Mouse (Mus musculus): ENCODE data around the gene Asb17. TPM values are rescaled to one million over a fixed set of nuclear protein-coding genes. Genes with fewer than 3 reads are reported as not detected.
A peak's percentile ranks its signal among the peaks of the same experiment; 100 is the strongest.
"Not testable (repeated sequence)": the region's sequence is repeated elsewhere in the genome, so short reads cannot be mapped to it uniquely, and the experiment has no call there.

The Asb17 gene
- polyA plus RNA-seq, 1 experiment from 2014 or later, result not detected

DNA sequence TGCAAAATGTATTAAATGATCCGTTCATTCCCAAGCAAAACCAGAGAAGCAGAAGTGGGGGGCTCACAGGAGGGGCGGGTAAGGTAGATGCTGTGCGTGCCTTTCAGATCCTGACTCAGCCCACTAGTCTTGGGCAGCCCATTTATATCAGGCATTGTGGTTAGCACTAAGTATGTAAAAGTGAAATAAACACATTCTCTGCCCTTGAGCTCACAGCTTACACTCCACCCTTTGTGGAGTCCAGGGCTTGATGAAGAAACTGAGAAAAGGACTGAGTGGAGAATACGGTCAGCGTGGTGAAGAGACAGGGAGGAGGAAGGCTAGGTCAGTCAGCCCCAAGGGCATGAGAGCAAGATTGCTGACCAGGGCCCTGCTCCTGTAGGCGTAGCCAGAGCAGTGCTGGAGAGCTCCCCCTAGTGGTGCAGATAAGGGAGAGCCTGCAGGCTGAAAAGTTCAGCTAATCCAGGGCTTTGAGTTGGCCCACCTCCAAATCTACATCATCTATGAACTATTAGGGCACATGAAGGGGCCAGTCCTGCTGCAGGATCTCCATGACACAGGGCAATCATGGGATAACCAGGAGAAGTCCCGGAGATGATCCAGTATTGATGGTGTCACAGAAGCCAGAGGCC, 8.4 kb upstream of the Asb17 start:
- Histone ChIP-seq H3K36me3 (replicated peaks) (no peaks in the 10 kb centered on the region), H3K4me1 (no peaks in the 10 kb centered on the region), H3K27me3 (peaks cover 3% of the 10 kb centered on the region; the same call in 1 of the 2 replicates), H3K9me3 (no peaks in the 10 kb centered on the region), H3K4me2 (no peak overlapping the region), H3K9ac (no peak overlapping the region), H3K27ac (no peak overlapping the region), H3K4me3 (replicated peaks) (no peak overlapping the region)
- 63% methylated on average over 7 of the region's 7 CpGs for WGBS
- peak; percentile 60; the same call in 1 of the 2 replicates for ATAC-seq (ENCODE audit: low FRiP score)

DNA sequence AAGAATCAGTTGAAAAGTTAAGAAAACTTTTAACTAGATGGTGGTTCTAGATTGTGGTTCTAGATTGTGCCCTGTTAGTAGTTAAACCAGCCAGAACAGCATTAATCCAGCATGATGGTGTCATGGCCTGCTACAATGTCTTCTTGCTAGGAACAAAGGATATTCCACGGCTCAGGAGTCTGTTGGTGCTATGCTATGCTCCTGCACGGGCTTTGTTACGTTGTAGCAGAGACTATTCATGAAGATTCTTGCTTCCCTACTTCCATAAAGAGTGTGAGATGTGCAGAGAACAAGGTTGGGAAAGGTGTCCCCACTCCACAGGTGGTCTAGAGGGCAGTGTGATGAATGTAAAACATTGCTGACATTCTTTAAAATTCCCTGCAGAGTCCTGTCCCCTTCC, 7.7 kb upstream of the Asb17 start:
- Histone ChIP-seq H3K27ac (no peak overlapping the region), H3K9me3 (no peaks in the 10 kb centered on the region), H3K27me3 (peaks cover 3% of the 10 kb centered on the region; the same call in 1 of the 2 replicates), H3K36me3 (replicated peaks) (no peaks in the 10 kb centered on the region), H3K9ac (no peak overlapping the region), H3K4me2 (no peak overlapping the region), H3K4me1 (no peaks in the 10 kb centered on the region), H3K4me3 (replicated peaks) (no peak overlapping the region)
- no peak for ATAC-seq (ENCODE audit: low FRiP score)
- 82% methylated on average over 3 of the region's 3 CpGs for WGBS

DNA sequence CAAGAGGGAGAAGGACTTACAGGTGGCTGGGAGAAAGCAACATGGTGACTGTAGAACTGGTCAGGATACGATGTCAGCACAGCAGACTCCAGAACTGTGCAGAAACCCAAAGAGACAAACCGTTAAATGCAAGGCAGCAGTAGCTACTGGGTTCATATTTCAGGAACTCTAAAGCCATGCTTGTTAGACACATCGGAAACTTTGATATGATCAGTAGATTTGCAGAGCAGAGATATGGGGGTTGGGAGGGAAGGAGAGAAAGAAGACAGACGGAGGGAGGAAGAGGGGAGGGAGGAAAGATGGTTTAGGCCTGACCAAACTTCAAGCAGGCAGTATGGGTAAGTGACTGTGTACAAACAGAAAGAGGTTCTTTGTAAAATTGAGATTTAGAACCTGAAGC, 6.4 kb upstream of the Asb17 start:
- Histone ChIP-seq H3K36me3 (replicated peaks) (no peaks in the 10 kb centered on the region), H3K4me1 (no peaks in the 10 kb centered on the region), H3K27me3 (no peaks in the 10 kb centered on the region), H3K4me3 (replicated peaks) (no peak overlapping the region), H3K27ac (no peak overlapping the region), H3K9me3 (no peaks in the 10 kb centered on the region), H3K9ac (no peak overlapping the region), H3K4me2 (no peak overlapping the region)
- no peak for ATAC-seq (ENCODE audit: low FRiP score)
- 79% methylated on average over 4 of the region's 4 CpGs for WGBS

DNA sequence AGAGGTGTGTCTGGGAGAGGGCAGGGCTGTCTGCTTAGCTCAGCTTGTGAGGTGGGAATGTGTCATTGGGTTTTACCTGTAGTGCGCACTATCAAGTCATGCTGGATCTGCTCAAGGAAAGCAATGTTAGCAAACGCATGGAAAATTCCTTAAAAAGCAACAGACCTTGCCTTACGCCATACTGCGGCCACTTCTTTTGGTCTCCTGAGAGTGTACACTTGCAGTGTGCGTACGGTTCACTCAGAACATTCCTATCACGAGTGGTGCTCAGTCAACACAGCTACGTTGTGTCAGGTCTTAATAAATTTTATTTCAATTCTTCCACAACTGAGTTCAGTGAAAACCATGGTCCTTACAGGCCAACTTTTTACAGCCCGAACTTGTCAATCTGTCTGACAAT, 748 bp downstream of the Asb17 start:
- H3K27ac ChIP-seq, result no peak overlapping the region
- no peak overlapping the region for H3K4me2 ChIP-seq
- peaks cover 3% of the 10 kb centered on the region; the same call in 1 of the 2 replicates for H3K4me1 ChIP-seq
- H3K9me3 ChIP-seq, result no peaks in the 10 kb centered on the region
- no peak overlapping the region for H3K9ac ChIP-seq
- no peak for ATAC-seq (ENCODE audit: low FRiP score)
- H3K36me3 ChIP-seq (replicated peaks), result no peaks in the 10 kb centered on the region
- WGBS, result 96% methylated on average over 9 of the region's 9 CpGs
- H3K4me3 ChIP-seq (replicated peaks), result no peak overlapping the region
- peaks cover 5% of the 10 kb centered on the region; the same call in 1 of the 2 replicates for H3K27me3 ChIP-seq

DNA sequence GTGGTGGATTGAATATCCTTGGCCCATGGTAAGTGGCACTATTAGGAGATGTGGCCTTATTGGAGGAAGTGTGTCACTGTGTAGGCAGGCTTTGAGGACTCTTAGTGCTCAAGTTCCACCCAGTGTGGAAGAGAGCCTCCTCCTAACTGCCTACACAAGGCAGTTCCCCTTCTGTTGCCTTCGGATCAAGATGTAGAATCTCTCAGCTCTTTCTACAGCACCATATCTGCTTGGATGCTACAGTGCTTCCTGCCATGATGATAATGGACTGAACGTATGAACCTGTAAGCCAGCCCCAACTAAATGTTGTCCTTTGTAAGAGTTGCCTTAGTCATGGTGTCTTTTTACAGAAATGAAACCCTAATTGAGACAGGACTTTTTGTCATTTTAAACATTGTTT, 1.5 kb downstream of the Asb17 start:
- Histone ChIP-seq H3K27me3 (peaks cover 5% of the 10 kb centered on the region; the same call in 1 of the 2 replicates), H3K27ac (no peak overlapping the region), H3K9ac (no peak overlapping the region), H3K4me3 (replicated peaks) (no peak overlapping the region), H3K36me3 (replicated peaks) (no peaks in the 10 kb centered on the region), H3K4me1 (peaks cover 4% of the 10 kb centered on the region; the same call in 1 of the 2 replicates), H3K4me2 (no peak overlapping the region), H3K9me3 (no peaks in the 10 kb centered on the region)
- WGBS, result 91% methylated on average over 2 of the region's 2 CpGs
- ATAC-seq (ENCODE audit: low FRiP score), result no peak

DNA sequence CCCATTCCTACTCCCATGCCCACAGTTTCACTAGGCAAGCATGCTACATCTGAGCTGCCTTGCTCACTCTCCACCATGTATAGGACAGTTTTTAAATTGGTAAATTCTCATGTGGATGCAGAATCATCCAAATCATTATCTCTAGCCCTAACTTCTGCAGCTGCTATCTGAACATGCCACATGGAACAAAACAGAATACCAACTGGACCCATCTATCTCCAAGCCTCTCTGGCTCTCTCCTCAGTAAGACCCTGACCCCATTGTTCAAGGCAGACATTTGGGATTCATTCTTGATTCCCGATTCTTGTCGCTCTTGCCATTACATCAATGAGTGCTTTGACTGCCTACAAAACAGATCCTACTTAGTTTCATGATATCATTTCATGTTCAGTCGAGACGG, 2.1 kb downstream of the Asb17 start:
- no peak for ATAC-seq (ENCODE audit: low FRiP score)
- Histone ChIP-seq H3K4me3 (replicated peaks) (no peak overlapping the region), H3K4me1 (peaks cover 4% of the 10 kb centered on the region; the same call in 1 of the 2 replicates), H3K9ac (no peak overlapping the region), H3K36me3 (replicated peaks) (no peaks in the 10 kb centered on the region), H3K27me3 (peaks cover 5% of the 10 kb centered on the region; the same call in 1 of the 2 replicates), H3K9me3 (no peaks in the 10 kb centered on the region), H3K27ac (no peak overlapping the region), H3K4me2 (no peak overlapping the region)
- WGBS, result 96% methylated on average over 4 of the region's 4 CpGs

DNA sequence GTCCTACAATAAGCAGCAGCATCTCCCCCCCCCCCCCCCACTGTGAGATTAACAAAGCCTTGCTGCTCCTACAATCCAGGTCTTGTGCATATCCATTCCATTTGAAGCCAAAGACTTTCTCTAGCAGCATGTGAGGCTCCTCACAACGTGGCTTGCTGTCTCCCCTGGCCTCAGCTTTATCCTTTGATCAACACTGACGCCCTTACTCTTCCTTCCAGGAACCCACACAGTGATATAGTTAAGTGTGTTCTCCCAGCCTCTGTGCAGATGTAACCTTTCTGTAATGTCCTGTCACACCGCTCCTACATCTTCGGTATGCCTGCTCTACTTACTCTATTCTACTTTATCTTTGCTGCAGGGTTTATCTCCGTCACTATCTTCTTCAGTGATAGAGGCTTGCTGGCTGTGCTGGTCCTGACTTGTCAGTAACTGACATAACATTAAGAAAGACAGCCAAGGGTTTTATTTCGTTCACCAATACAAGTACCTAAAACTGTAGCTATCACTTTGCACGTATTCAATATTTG, 3.3 kb downstream of the Asb17 start:
- no peak overlapping the region for H3K4me2 ChIP-seq
- no peak overlapping the region for H3K4me3 ChIP-seq (replicated peaks)
- no peak overlapping the region for H3K9ac ChIP-seq
- H3K27me3 ChIP-seq, result peaks cover 5% of the 10 kb centered on the region; the same call in 1 of the 2 replicates
- H3K36me3 ChIP-seq (replicated peaks), result no peaks in the 10 kb centered on the region
- no peaks in the 10 kb centered on the region for H3K9me3 ChIP-seq
- ATAC-seq (ENCODE audit: low FRiP score), result no peak
- H3K4me1 ChIP-seq, result peaks cover 4% of the 10 kb centered on the region; the same call in 1 of the 2 replicates
- WGBS, result 82% methylated on average over 7 of the region's 7 CpGs
- H3K27ac ChIP-seq, result no peak overlapping the region

DNA sequence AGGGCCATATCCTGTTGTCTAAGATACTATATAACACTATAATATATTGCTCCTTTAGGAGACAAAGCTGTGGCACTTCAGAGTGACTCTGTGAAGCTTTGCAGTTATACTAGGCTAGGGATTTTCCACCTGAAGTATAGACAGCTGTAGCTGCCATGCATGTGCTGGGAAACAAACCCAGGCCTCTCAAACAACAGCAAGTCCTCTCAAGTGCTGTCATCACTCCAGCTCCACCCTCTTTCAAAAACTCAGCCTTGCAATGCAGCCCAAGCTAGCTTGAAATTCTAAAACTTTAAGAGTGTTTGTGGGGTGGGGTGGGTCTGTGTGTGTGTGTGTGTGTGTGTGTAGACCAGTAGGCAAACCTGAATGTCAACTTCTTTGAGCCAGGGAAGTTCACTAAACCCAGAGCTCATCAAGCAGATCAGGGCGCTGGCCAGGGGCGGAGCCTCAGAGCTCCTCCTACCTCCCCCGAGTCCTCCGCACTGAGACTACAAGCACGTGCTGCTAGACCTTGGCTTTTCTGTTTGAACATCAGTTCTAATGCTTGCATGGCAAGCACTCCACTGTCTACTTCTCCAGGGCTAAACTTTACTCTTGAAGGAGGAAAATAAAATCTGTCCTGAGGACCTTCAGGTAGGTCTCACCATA, 5.5 kb downstream of the Asb17 start:
- Histone ChIP-seq H3K4me1 (peaks cover 4% of the 10 kb centered on the region; the same call in 1 of the 2 replicates), H3K27ac (no peak overlapping the region), H3K27me3 (peaks cover 5% of the 10 kb centered on the region; the same call in 1 of the 2 replicates), H3K4me2 (no peak overlapping the region; the same call in 1 of the 2 replicates), H3K4me3 (replicated peaks) (no peak overlapping the region), H3K9ac (no peak overlapping the region), H3K36me3 (replicated peaks) (no peaks in the 10 kb centered on the region), H3K9me3 (no peaks in the 10 kb centered on the region)
- WGBS, result 11% methylated on average over 5 of the region's 5 CpGs
- ATAC-seq (ENCODE audit: low FRiP score), result 0 out of 2 replicates have a peak, but pooled peaks have one; percentile 49

DNA sequence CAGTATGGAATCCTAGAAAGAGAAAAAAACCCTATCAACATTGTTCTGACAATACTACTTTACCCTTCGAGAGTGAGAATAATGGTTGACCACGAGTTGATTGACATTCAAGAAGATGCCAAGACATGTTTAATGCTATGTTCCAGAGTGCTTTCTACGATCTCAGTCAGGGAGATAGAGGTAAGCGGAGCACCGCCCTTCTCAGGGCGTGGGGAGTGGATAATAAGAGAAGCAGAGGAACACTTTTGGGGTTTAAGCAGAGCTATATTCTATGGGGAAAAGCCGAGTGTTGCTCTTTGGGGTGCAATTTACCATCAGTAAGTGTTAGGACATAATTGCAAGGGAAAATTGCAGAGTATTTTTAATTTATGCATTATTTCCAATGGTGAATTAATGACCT, 6.8 kb downstream of the Asb17 start:
- H3K9ac ChIP-seq, result no peak overlapping the region
- H3K9me3 ChIP-seq, result no peaks in the 10 kb centered on the region
- 89% methylated on average over 7 of the region's 7 CpGs for WGBS
- H3K27ac ChIP-seq, result no peak overlapping the region
- H3K4me2 ChIP-seq, result no peak overlapping the region
- no peak for ATAC-seq (ENCODE audit: low FRiP score)
- H3K4me3 ChIP-seq (replicated peaks), result no peak overlapping the region
- peaks cover 5% of the 10 kb centered on the region; the same call in 1 of the 2 replicates for H3K27me3 ChIP-seq
- H3K4me1 ChIP-seq, result peaks cover 4% of the 10 kb centered on the region; the same call in 1 of the 2 replicates
- no peaks in the 10 kb centered on the region for H3K36me3 ChIP-seq (replicated peaks)

DNA sequence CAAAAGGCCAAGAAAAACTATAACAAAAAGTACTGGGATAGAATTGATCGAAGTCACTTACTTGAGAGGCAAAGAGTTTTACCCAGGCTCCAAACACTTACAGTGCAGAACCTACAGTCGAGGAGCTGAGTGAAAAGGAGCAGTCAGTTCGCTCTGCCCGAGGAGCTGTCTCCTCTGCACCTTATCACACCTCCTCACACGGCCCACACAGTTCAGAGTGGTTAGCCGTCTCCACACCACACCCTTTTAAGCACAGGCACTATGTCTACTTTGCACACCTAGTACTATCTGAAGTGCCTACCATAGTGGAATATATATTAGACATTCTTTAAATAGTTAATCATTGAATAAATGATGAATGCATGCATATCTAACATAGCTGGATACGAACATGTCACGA, 8.3 kb downstream of the Asb17 start:
- Histone ChIP-seq H3K9ac (no peak overlapping the region), H3K36me3 (replicated peaks) (no peaks in the 10 kb centered on the region), H3K27me3 (peaks cover 5% of the 10 kb centered on the region; the same call in 1 of the 2 replicates), H3K4me2 (no peak overlapping the region), H3K9me3 (no peaks in the 10 kb centered on the region), H3K27ac (no peak overlapping the region), H3K4me1 (peaks cover 4% of the 10 kb centered on the region; the same call in 1 of the 2 replicates), H3K4me3 (replicated peaks) (no peak overlapping the region)
- WGBS, result 86% methylated on average over 8 of the region's 8 CpGs
- ATAC-seq (ENCODE audit: low FRiP score), result no peak

DNA sequence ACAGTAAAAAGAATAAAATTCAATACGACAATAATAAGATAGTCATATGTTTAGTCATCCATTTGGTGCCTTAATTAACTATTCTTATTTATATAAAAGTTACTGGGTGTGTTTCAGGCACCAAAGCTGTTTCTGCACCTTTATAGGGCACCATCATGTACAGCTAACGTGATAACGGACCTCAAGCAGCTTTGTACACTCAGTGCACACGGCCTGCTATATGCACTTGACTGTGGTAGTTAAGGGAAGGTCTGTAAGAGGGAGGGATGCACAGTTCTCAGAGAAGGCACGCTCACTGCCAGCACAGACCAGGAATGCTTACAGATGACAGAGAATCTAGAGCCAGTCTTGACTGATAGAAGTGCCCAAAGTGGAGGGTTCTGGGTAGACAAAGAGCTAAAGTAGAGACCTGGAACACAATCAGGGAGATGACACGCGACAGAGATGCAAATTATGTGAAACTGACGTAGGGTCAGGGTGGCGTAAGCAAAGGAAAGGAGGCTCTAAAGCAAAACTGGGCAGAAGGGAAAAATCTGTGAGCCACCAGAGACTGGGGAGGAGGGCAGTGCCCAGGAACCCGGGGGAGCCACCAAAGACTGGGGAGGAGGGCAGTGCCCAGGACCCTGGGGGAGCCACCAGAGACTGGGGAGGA, 14.5 kb downstream of the Asb17 start:
- ATAC-seq (ENCODE audit: low FRiP score), result no peak
- H3K27me3 ChIP-seq, result no peaks in the 10 kb centered on the region
- H3K9ac ChIP-seq, result no peak overlapping the region
- H3K36me3 ChIP-seq (replicated peaks), result no peaks in the 10 kb centered on the region
- no peak overlapping the region for H3K4me3 ChIP-seq (replicated peaks)
- 85% methylated on average over 10 of the region's 10 CpGs for WGBS
- H3K4me1 ChIP-seq, result no peaks in the 10 kb centered on the region
- no peaks in the 10 kb centered on the region for H3K9me3 ChIP-seq
- no peak overlapping the region for H3K27ac ChIP-seq
- H3K4me2 ChIP-seq, result no peak overlapping the region

DNA sequence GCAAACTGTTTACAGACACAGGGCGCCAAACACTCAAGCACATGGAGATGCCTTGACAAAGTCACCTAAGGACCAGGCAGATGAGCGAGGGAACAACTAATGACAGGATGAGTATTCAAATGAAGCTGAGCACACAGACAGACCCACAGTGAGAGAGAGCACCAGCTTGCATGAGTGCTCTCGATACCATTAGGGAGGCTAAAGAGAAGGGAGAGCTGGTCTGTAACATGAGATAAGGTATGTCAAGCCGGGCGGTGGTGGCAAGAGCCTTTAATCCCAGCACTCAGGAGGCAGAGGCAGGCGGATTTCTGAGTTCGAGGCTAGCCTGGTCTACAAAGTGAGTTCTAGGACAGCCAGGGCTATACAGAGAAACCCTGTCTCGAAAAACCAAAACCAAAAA, 16.4 kb downstream of the Asb17 start:
- H3K4me2 ChIP-seq; H3K36me3 ChIP-seq (replicated peaks); H3K4me3 ChIP-seq (replicated peaks); H3K27me3 ChIP-seq; H3K9me3 ChIP-seq; ATAC-seq (ENCODE audit: low FRiP score); H3K4me1 ChIP-seq; H3K27ac ChIP-seq; H3K9ac ChIP-seq: not testable (repeated sequence)
- WGBS, result 92% methylated on average over 8 of the region's 8 CpGs

Data from forebrain, embryonic 12.5 days (tissue).